Mouse (Mus musculus) forebrain, embryonic 14.5 days (tissue): ENCODE measurements around the gene E130208F15Rik. TPM values are rescaled to one million over a fixed set of nuclear protein-coding genes. Genes with fewer than 3 reads are reported as not detected.
A peak's percentile ranks its signal among the peaks of the same experiment; 100 is the strongest.

Experiments
- ATAC-seq: fragments of 200-750 bp; cut with Nextera tagmentation; 2 replicates; pipeline ENCODE4 v1.8.0; 2017; ENCODE audit warnings: mild to moderate bottlenecking, moderate library complexity
- DNase-seq: peaks from one replicate; pipeline ENCODE4 v3.0.0-alpha.2; 2015; ENCODE audit warnings: low spot score
- H3K27ac ChIP-seq: fragments of 300-500 bp; sonication (generic); 2 replicates; pipeline ENCODE4 v1.5.1; 2014; ENCODE audit warnings: low read depth, mild to moderate bottlenecking, control low read depth, low read length, moderate library complexity
- H3K27me3 ChIP-seq: fragments of 300-500 bp; sonication (generic); replicated peaks from 2 replicates; pipeline ENCODE4 v1.6.1; 2014; ENCODE audit warnings: low read length, control low read depth, mixed read lengths; ENCODE audit not compliant: control insufficient read depth, insufficient read depth
- H3K36me3 ChIP-seq: fragments of 300-500 bp; sonication (generic); 2 replicates; pipeline ENCODE4 v1.6.1; 2014; ENCODE audit warnings: low read length, control low read depth; ENCODE audit not compliant: control insufficient read depth, insufficient read depth
- H3K4me1 ChIP-seq: fragments of 300-500 bp; sonication (generic); 2 replicates; pipeline ENCODE4 v1.6.1; 2014; ENCODE audit warnings: antibody characterized with exemption, low read length, control low read depth; ENCODE audit not compliant: control insufficient read depth, insufficient read depth
- H3K4me2 ChIP-seq: fragments of 300-500 bp; sonication (generic); 2 replicates; pipeline ENCODE4 v1.6.1; 2014; ENCODE audit warnings: mild to moderate bottlenecking, control low read depth, low read length
- H3K4me3 ChIP-seq: fragments of 300-500 bp; sonication (generic); 2 replicates; pipeline ENCODE4 v1.5.1; 2014; ENCODE audit warnings: low read depth, low read length, control low read depth
- H3K9ac ChIP-seq: fragments of 300-500 bp; sonication (generic); 2 replicates; pipeline ENCODE4 v1.6.1; 2014; ENCODE audit warnings: mild to moderate bottlenecking, low read length, control low read depth, moderate library complexity
- H3K9me3 ChIP-seq: fragments of 300-500 bp; sonication (generic); replicated peaks from 2 replicates; pipeline ENCODE4 v1.6.1; 2016; ENCODE audit warnings: low read length, control low read depth, mixed read lengths; ENCODE audit not compliant: control insufficient read depth
- WGBS: fragments of 180-500 bp; shearing (Covaris S2); extraction: QIAGEN DNeasy Blood & Tissue Kit; methylation state at CpG from one replicate; pipeline ENCODE4 v1.1.7; 2014; 5-methylcytosine and 5-hydroxymethylcytosine counted together
- polyA plus RNA-seq: library from polyadenylated mRNA; unstranded; fragments of >200 nt; fragmentation: Nextera tagmentation; extraction: Ambion mirVana; gene quantifications from 2 replicates; pipeline ENCODE4 v1.2.1, GENCODE M21; 2014

Gene E130208F15Rik
- polyA plus RNA-seq, 1 experiment from 2014 or later = not detected

DNA sequence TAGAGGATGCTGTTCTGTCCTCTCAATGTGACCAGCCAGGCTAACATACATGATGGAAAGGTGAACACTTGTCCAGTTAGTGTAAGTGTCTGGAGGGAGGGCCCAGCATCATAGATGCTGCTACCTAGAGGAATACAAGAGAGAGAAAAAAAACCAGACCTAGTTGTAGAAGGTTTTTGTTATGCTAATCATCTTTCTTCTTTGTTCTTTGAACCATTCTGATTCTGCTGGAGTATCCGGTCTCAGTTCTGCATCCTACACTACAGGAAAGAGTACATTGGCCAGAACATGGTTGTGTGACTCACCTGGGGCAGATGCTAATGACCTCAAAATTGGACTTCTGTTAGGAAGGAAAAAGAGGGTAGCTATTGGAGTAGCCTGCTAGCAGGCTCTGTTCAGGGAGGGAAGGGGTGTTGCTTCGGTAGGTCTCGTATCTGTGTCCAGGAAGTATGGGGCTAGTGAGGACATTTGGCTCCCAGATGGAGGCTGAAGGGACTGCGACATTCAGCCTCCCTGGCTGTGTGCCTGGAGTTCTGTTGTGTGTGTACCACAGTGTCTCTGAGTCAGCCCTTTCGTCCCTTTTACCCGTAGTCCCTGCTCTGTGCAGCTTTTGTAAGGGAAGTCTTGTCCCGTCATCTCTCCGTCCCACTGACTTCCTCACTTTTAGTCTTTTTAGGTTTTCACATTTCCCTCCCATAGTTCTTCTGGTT is 34.7 kb upstream of the E130208F15Rik start:
- DNase-seq (no peak), ATAC-seq (no peak)
- Histone ChIP-seq H3K27me3 (no peaks in the 10 kb centered on the region), H3K36me3 (no peaks in the 10 kb centered on the region), H3K27ac (no peak overlapping the region), H3K4me2 (no peak overlapping the region), H3K9ac (no peak overlapping the region), H3K4me1 (peaks cover 3% of the 10 kb centered on the region; the same call in 1 of the 2 replicates), H3K4me3 (no peak overlapping the region), H3K9me3 (no peaks in the 10 kb centered on the region)
- WGBS = 55% methylated on average over 8 of the region's 8 CpGs

DNA sequence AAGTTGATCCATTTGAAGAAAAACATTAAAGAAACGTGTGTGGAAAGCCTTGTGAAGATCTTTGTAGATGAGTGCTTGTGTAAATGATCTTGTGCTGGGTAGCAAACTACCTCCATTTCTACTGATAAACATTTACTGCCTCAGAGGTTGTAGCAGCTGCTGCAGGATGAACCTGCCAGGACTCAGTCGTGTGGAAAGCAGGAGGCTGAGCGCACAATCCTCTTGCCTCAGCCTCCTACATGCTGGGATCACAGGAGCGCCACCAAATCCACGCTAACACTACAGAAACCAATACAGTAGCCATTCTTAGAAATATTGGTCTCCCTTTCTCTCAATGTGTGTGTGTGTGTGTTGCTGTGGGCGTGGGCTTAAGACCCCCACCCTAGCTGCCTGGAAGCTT is 33.5 kb upstream of the E130208F15Rik start:
- Histone ChIP-seq H3K4me2 (no peak overlapping the region), H3K4me3 (no peak overlapping the region), H3K27me3 (no peaks in the 10 kb centered on the region), H3K9ac (no peak overlapping the region), H3K36me3 (peaks cover 3% of the 10 kb centered on the region; the same call in 1 of the 2 replicates), H3K27ac (no peak overlapping the region), H3K9me3 (no peaks in the 10 kb centered on the region), H3K4me1 (peaks cover 9% of the 10 kb centered on the region)
- no peak for DNase-seq
- no peak for ATAC-seq
- WGBS = 68% methylated on average over 6 of the region's 6 CpGs

DNA sequence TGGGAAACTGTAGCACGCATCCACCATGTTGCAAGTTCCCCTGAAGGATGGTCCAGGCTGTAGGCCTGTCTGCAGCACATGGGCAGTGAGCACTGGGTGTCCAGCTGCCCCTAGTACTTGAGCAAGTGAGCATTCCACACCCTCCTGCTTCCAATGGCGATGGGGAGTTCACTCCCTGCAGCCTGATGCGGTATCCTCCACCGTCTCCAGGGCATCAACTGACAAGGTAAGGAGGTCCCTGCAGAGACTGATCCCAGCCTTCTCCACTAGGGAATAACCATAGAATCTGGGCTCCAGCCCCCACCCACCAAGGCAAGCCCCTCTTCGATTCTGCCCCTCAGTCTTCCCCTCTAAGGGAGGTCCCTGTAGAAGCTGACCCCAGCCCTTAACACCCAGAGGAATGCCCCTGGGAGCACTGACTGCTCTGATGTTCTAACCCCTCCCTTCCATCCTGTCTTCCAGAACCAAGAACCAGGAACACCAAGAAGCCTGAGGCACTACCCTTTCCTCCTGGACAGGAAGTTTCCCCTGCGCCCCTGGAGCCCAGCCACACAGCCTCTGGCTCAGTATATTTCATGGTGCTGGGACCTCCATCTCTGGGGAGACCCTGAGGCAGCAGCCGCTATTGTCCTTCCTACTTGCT is 32.3 kb upstream of the E130208F15Rik start:
- H3K4me2 ChIP-seq = no peak overlapping the region
- H3K9ac ChIP-seq = no peak overlapping the region
- ATAC-seq (no peak), DNase-seq (no peak)
- WGBS = 77% methylated on average over 7 of the region's 7 CpGs
- H3K36me3 ChIP-seq = peaks cover 9% of the 10 kb centered on the region
- peaks cover 16% of the 10 kb centered on the region for H3K4me1 ChIP-seq
- H3K9me3 ChIP-seq = no peaks in the 10 kb centered on the region
- H3K27me3 ChIP-seq = no peaks in the 10 kb centered on the region
- H3K27ac ChIP-seq = no peak overlapping the region
- H3K4me3 ChIP-seq = no peak overlapping the region

DNA sequence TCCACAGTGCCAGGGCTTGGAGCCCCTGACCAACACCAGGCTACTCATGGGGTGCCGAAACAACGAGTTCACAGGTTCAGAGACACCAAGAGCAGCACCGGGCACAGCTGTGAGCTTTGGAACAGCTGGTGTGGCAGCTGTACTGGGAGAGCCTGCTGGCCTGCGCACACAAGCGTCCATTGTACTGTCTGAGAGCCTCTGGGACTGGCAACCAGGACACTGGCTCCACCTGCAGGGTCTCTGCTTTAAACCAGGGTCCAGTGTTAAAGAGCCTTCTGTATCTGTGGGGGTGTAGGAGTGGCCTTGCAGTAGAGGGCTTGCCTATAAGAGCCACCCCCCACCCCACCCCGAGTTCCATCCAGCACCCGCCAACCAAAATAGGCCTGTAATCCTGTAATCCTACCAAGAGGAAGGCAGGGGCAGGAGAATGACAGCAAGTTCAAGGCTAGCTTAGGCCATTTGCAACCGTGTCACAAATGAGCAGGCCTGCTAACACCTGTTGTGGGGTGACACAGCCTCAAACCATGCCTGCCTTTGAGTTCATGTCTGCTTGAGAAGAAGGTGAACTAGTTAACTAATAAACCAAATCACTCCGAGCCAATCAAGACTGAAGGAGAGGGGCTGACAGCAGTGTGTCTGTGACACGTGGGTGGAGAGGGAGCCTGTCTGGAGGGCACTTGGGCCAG is 31.7 kb upstream of the E130208F15Rik start:
- no peaks in the 10 kb centered on the region for H3K9me3 ChIP-seq
- H3K4me3 ChIP-seq = no peak overlapping the region
- peaks cover 16% of the 10 kb centered on the region for H3K36me3 ChIP-seq
- no peak overlapping the region for H3K9ac ChIP-seq
- H3K4me2 ChIP-seq = no peak overlapping the region
- H3K4me1 ChIP-seq = peaks cover 16% of the 10 kb centered on the region
- ATAC-seq = no peak
- no peak overlapping the region for H3K27ac ChIP-seq
- WGBS = 50% methylated on average over 10 of the region's 10 CpGs
- no peak for DNase-seq
- H3K27me3 ChIP-seq = no peaks in the 10 kb centered on the region

DNA sequence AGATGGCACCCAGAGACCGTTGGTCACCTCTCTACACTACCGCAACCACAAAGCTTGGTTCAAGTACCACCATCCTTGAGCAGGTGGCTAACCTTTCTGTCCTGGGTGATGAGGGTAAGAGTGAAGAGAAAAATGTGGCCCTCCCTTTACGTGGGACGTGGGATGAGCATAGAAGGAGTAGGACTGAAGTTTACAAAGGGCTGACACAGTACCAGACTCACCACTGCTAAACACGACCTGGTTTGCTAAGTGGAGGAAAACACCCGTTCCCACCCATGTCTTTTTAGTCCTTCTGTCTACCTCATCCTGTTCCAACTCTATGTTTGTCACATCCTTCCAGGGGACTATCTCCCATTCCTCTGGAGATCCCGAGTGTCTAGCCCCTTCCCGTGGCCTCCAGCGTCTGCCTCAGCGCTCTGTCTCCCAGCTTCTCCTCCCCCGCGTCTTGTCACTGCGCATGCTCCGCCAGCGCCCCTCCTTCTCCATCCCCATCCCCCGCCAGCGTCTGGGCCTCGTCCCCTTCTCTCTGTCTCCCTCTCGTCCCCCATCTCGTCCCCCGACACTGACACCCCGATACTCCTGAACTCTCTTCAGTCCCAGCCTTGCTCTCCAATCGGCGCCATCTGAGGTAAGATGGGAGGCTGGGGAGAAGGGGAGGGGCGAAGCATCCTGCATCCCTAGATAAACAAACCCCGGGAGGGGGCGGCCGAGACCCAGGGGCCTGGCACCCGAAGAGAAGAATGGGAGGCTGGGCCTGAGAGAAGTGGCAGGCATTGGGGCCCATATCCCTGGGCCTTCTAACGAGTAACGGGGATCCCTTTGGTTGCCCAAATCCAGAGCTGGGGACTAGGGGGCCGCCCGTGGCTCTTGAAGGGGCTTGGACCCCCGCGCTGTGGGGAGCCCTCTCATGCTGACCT is 30.1 kb upstream of the E130208F15Rik start, which contains the start of gene Clip3:
Gene Clip3 (plus strand): TSS at position 514 of the 917 bp plus-strand sequence.
- Histone ChIP-seq H3K9me3 (no peaks in the 10 kb centered on the region), H3K27me3 (no peaks in the 10 kb centered on the region), H3K9ac (peak within 1 kb of the TSS; percentile 98), H3K27ac (peak within 1 kb of the TSS; percentile 74), H3K4me2 (peak within 1 kb of the TSS; percentile 87), H3K4me3 (peak within 1 kb of the TSS; percentile 92), H3K4me1 (peaks cover 16% of the 10 kb centered on the region), H3K36me3 (peaks cover 32% of the 10 kb centered on the region)
- peak; percentile 93 for ATAC-seq
- peak; percentile 93 for DNase-seq
- WGBS = 6% methylated on average over 35 of the region's 35 CpGs

DNA sequence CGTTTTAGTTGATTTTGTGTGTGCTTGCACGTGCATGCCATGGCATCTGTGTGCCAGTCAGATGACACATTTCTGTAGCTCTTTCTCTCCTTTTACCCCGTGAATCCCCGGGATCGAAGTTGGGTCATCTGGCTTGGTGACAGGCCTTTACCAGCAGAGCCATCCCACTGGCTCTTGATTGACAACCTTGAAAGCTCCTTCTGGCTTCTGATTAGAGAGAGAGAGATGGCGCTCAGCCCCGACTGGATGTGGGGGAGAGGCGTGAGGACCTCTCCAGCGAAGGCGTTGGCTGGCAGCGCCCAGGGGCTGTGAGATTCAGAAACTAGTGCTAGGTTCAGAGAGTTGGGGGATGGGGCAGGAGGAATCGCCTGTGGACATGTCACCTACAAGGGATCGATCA is 27.7 kb upstream of the E130208F15Rik start:
- ATAC-seq = no peak
- Histone ChIP-seq H3K4me2 (peak overlapping the region; percentile 25; the same call in 1 of the 2 replicates), H3K36me3 (peaks cover 55% of the 10 kb centered on the region), H3K27me3 (no peaks in the 10 kb centered on the region), H3K9ac (no peak overlapping the region), H3K4me1 (peaks cover 16% of the 10 kb centered on the region), H3K4me3 (no peak overlapping the region), H3K9me3 (no peaks in the 10 kb centered on the region), H3K27ac (0 out of 2 replicates have a peak overlapping the region, but pooled peaks have one; percentile 9)
- WGBS = 65% methylated on average over 13 of the region's 13 CpGs
- peak; percentile 33 for DNase-seq

DNA sequence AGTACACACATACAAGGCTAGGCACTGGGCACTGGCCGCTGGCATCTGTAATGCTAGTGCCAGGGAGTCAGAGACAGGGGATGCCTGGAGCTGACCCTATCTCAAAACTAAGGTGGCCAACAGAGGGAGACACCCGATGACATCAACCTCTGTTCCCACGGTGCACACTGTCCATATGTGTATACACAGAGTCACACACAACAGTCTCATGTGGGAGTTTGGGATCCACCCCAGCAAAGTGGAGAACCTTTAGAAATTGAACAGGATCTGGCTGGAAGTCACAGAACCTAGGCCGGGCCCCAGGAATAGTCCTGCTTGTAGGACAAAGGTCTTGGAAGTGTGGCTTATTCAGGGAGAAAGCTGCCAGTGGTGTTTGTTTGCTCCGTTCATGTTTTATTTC is 27.2 kb upstream of the E130208F15Rik start:
- peaks cover 16% of the 10 kb centered on the region for H3K4me1 ChIP-seq
- no peak overlapping the region for H3K27ac ChIP-seq
- DNase-seq = no peak
- no peaks in the 10 kb centered on the region for H3K9me3 ChIP-seq
- H3K9ac ChIP-seq = no peak overlapping the region
- peaks cover 60% of the 10 kb centered on the region for H3K36me3 ChIP-seq
- 84% methylated on average over 5 of the region's 5 CpGs for WGBS
- H3K4me2 ChIP-seq = no peak overlapping the region
- H3K4me3 ChIP-seq = no peak overlapping the region
- no peak for ATAC-seq
- no peaks in the 10 kb centered on the region for H3K27me3 ChIP-seq

DNA sequence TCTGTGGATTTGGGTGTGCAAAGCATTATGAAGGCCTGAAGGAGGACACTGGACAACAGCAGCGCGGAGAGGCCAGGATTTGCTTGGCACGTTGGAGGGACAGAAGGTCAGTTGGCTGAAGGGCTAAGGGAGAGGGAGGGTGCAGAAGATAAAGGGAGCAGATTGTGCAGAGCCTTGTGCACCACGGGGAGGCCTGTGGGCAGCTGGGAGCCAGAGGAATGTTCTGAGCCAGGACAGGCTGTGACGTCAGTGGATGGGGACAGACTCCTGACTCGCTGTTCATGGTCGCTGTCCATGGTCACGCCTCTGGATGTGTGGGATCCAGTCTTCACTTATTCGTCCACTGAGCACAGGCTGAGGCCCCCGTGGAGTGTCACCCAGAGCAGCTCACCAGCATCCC is 26.4 kb upstream of the E130208F15Rik start:
- H3K9ac ChIP-seq = no peak overlapping the region
- WGBS = 79% methylated on average over 10 of the region's 10 CpGs
- peaks cover 16% of the 10 kb centered on the region for H3K4me1 ChIP-seq
- no peak overlapping the region for H3K4me2 ChIP-seq
- DNase-seq (no peak), ATAC-seq (no peak)
- H3K4me3 ChIP-seq = no peak overlapping the region
- peaks cover 68% of the 10 kb centered on the region for H3K36me3 ChIP-seq
- no peak overlapping the region for H3K27ac ChIP-seq
- H3K9me3 ChIP-seq = no peaks in the 10 kb centered on the region
- no peaks in the 10 kb centered on the region for H3K27me3 ChIP-seq
